Mouse (Mus musculus): Measurements from ENCODE around the gene Ly6g6f. TPM values are rescaled to one million over a fixed set of nuclear protein-coding genes. Genes with fewer than 3 reads are reported as not detected.

The Ly6g6f gene
- polyA plus RNA-seq, 1 experiment from 2014 or later = 0.70 TPM

DNA sequence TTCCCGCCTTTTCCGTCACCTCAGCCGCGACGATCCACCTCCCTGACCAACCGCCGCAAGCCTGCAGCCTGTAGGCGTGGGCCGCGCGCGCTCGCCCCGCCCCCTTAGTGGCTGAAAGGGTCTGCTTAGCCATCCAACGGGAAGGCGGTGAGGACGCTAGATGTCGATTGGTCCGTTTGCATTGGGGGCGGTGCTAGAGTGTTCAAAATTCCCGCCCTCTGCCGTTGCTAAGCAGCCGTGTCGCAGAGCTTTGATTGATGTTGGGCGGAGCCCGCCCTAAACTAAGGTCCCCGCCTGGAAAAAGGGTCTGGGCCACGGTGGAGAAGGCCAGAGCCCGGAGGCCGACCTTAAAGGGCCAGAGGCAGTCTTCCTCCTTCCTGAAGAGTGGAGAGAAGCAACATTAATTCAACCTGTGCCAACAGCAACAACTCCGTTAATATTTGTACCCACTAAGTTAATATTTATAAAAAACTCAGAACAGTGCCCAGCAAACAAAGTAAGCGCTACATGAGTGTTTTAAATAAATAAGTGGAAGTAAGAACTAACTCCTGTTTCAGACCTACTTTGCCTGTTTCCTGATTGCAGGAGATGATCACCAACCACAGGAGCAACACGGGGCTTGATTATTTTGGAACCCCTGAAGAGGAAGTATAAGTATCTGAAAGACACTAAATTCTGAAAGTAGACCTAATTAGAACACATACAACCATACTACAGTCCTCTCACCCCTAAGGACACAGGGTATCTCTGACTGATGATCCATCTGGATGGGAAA, 38.5 kb downstream of the Ly6g6f start, which contains the start of gene Msh5:
Gene Msh5 (minus strand): TSS at position 65 of the 775 bp plus-strand sequence.

Other genes starting within 250 kb of the Ly6g6f start
- 67.9 TPM for gene Stk19, start 248.7 kb downstream of the Ly6g6f start, polyA plus RNA-seq (2015; fragmentation: Illumina TruSeq; extraction: RNeasy Lipid Tissue Mini Kit (QIAGEN cat#74804); ENCODE audit: low read depth, low replicate concordance)
- 37.4 TPM for gene Dxo, start 248.6 kb downstream of the Ly6g6f start, polyA plus RNA-seq (2015; fragmentation: Illumina TruSeq; extraction: RNeasy Lipid Tissue Mini Kit (QIAGEN cat#74804); ENCODE audit: low read depth, low replicate concordance)
- 47.0 TPM for gene Skiv2l, start 235.4 kb downstream of the Ly6g6f start, polyA plus RNA-seq (2015; fragmentation: Illumina TruSeq; extraction: RNeasy Lipid Tissue Mini Kit (QIAGEN cat#74804); ENCODE audit: low read depth, low replicate concordance)
- 35.3 TPM for gene Nelfe, start 235.2 kb downstream of the Ly6g6f start, polyA plus RNA-seq (2015; fragmentation: Illumina TruSeq; extraction: RNeasy Lipid Tissue Mini Kit (QIAGEN cat#74804); ENCODE audit: low read depth, low replicate concordance)
- 0.31 TPM for gene Cfb, start 223.1 kb downstream of the Ly6g6f start, polyA plus RNA-seq (2015; fragmentation: Illumina TruSeq; extraction: RNeasy Lipid Tissue Mini Kit (QIAGEN cat#74804); ENCODE audit: low read depth, low replicate concordance)
- 5.7 TPM for gene Zbtb12, start 206.1 kb downstream of the Ly6g6f start, polyA plus RNA-seq (2015; fragmentation: Illumina TruSeq; extraction: RNeasy Lipid Tissue Mini Kit (QIAGEN cat#74804); ENCODE audit: low read depth, low replicate concordance)
- not detected for gene Gm20547, start 203.6 kb downstream of the Ly6g6f start, polyA plus RNA-seq (2015; fragmentation: Illumina TruSeq; extraction: RNeasy Lipid Tissue Mini Kit (QIAGEN cat#74804); ENCODE audit: low read depth, low replicate concordance)
- gene C2, start 187.3 kb downstream of the Ly6g6f start, polyA plus RNA-seq (2015; fragmentation: Illumina TruSeq; extraction: RNeasy Lipid Tissue Mini Kit (QIAGEN cat#74804); ENCODE audit: low read depth, low replicate concordance) = 1.5 TPM
- 122 TPM for gene Ehmt2, start 187.1 kb downstream of the Ly6g6f start, polyA plus RNA-seq (2015; fragmentation: Illumina TruSeq; extraction: RNeasy Lipid Tissue Mini Kit (QIAGEN cat#74804); ENCODE audit: low read depth, low replicate concordance)
- gene Slc44a4, start 171.1 kb downstream of the Ly6g6f start, polyA plus RNA-seq (2015; fragmentation: Illumina TruSeq; extraction: RNeasy Lipid Tissue Mini Kit (QIAGEN cat#74804); ENCODE audit: low read depth, low replicate concordance) = 0.19 TPM
- 51.2 TPM for gene Neu1, start 154.4 kb downstream of the Ly6g6f start, polyA plus RNA-seq (2015; fragmentation: Illumina TruSeq; extraction: RNeasy Lipid Tissue Mini Kit (QIAGEN cat#74804); ENCODE audit: low read depth, low replicate concordance)
- 8.3 TPM for gene Hspa1b, start 126.4 kb downstream of the Ly6g6f start, polyA plus RNA-seq (2015; fragmentation: Illumina TruSeq; extraction: RNeasy Lipid Tissue Mini Kit (QIAGEN cat#74804); ENCODE audit: low read depth, low replicate concordance)
- not detected for gene Gm20481, start 115.7 kb downstream of the Ly6g6f start, polyA plus RNA-seq (2015; fragmentation: Illumina TruSeq; extraction: RNeasy Lipid Tissue Mini Kit (QIAGEN cat#74804); ENCODE audit: low read depth, low replicate concordance)
- 8.4 TPM for gene Hspa1a, start 113.5 kb downstream of the Ly6g6f start, polyA plus RNA-seq (2015; fragmentation: Illumina TruSeq; extraction: RNeasy Lipid Tissue Mini Kit (QIAGEN cat#74804); ENCODE audit: low read depth, low replicate concordance)
- gene Hspa1l, start 112.9 kb downstream of the Ly6g6f start, polyA plus RNA-seq (2015; fragmentation: Illumina TruSeq; extraction: RNeasy Lipid Tissue Mini Kit (QIAGEN cat#74804); ENCODE audit: low read depth, low replicate concordance) = 0.36 TPM
- 26.4 TPM for gene Lsm2, start 103.7 kb downstream of the Ly6g6f start, polyA plus RNA-seq (2015; fragmentation: Illumina TruSeq; extraction: RNeasy Lipid Tissue Mini Kit (QIAGEN cat#74804); ENCODE audit: low read depth, low replicate concordance)
- 22.8 TPM for gene Vars, start 84.6 kb downstream of the Ly6g6f start, polyA plus RNA-seq (2015; fragmentation: Illumina TruSeq; extraction: RNeasy Lipid Tissue Mini Kit (QIAGEN cat#74804); ENCODE audit: low read depth, low replicate concordance)
- gene Vwa7, start 69.0 kb downstream of the Ly6g6f start, polyA plus RNA-seq (2015; fragmentation: Illumina TruSeq; extraction: RNeasy Lipid Tissue Mini Kit (QIAGEN cat#74804); ENCODE audit: low read depth, low replicate concordance) = 0.71 TPM
- gene Sapcd1, start 57.6 kb downstream of the Ly6g6f start, polyA plus RNA-seq (2015; fragmentation: Illumina TruSeq; extraction: RNeasy Lipid Tissue Mini Kit (QIAGEN cat#74804); ENCODE audit: low read depth, low replicate concordance) = not detected
- gene Msh5, start 38.9 kb downstream of the Ly6g6f start, polyA plus RNA-seq (2015; fragmentation: Illumina TruSeq; extraction: RNeasy Lipid Tissue Mini Kit (QIAGEN cat#74804); ENCODE audit: low read depth, low replicate concordance) = 0.67 TPM
- gene Clic1, start 35.6 kb downstream of the Ly6g6f start, polyA plus RNA-seq (2015; fragmentation: Illumina TruSeq; extraction: RNeasy Lipid Tissue Mini Kit (QIAGEN cat#74804); ENCODE audit: low read depth, low replicate concordance) = 22.1 TPM
- gene Ddah2, start 26.6 kb downstream of the Ly6g6f start, polyA plus RNA-seq (2015; fragmentation: Illumina TruSeq; extraction: RNeasy Lipid Tissue Mini Kit (QIAGEN cat#74804); ENCODE audit: low read depth, low replicate concordance) = 19.3 TPM
- gene Ly6g6c, start 20.2 kb downstream of the Ly6g6f start, polyA plus RNA-seq (2015; fragmentation: Illumina TruSeq; extraction: RNeasy Lipid Tissue Mini Kit (QIAGEN cat#74804); ENCODE audit: low read depth, low replicate concordance) = not detected
- not detected for gene Mpig6b, start 19.4 kb downstream of the Ly6g6f start, polyA plus RNA-seq (2015; fragmentation: Illumina TruSeq; extraction: RNeasy Lipid Tissue Mini Kit (QIAGEN cat#74804); ENCODE audit: low read depth, low replicate concordance)
- 5.5 TPM for gene Ly6g6e, start 8.7 kb downstream of the Ly6g6f start, polyA plus RNA-seq (2015; fragmentation: Illumina TruSeq; extraction: RNeasy Lipid Tissue Mini Kit (QIAGEN cat#74804); ENCODE audit: low read depth, low replicate concordance)
- gene Ly6g6d, start 7.5 kb downstream of the Ly6g6f start, polyA plus RNA-seq (2015; fragmentation: Illumina TruSeq; extraction: RNeasy Lipid Tissue Mini Kit (QIAGEN cat#74804); ENCODE audit: low read depth, low replicate concordance) = 1.8 TPM
- gene Abhd16a, start 3.7 kb upstream of the Ly6g6f start, polyA plus RNA-seq (2015; fragmentation: Illumina TruSeq; extraction: RNeasy Lipid Tissue Mini Kit (QIAGEN cat#74804); ENCODE audit: low read depth, low replicate concordance) = 106 TPM
- gene Ly6g5c, start 22.7 kb upstream of the Ly6g6f start, polyA plus RNA-seq (2015; fragmentation: Illumina TruSeq; extraction: RNeasy Lipid Tissue Mini Kit (QIAGEN cat#74804); ENCODE audit: low read depth, low replicate concordance) = not detected
- not detected for gene Ly6g5b, start 29.8 kb upstream of the Ly6g6f start, polyA plus RNA-seq (2015; fragmentation: Illumina TruSeq; extraction: RNeasy Lipid Tissue Mini Kit (QIAGEN cat#74804); ENCODE audit: low read depth, low replicate concordance)
- 24.9 TPM for gene Gpank1, start 35.8 kb upstream of the Ly6g6f start, polyA plus RNA-seq (2015; fragmentation: Illumina TruSeq; extraction: RNeasy Lipid Tissue Mini Kit (QIAGEN cat#74804); ENCODE audit: low read depth, low replicate concordance)
- gene Csnk2b, start 36.4 kb upstream of the Ly6g6f start, polyA plus RNA-seq (2015; fragmentation: Illumina TruSeq; extraction: RNeasy Lipid Tissue Mini Kit (QIAGEN cat#74804); ENCODE audit: low read depth, low replicate concordance) = 221 TPM
- 18.0 TPM for gene D17H6S53E, start 40.8 kb upstream of the Ly6g6f start, polyA plus RNA-seq (2015; fragmentation: Illumina TruSeq; extraction: RNeasy Lipid Tissue Mini Kit (QIAGEN cat#74804); ENCODE audit: low read depth, low replicate concordance)
- gene Apom, start 46.4 kb upstream of the Ly6g6f start, polyA plus RNA-seq (2015; fragmentation: Illumina TruSeq; extraction: RNeasy Lipid Tissue Mini Kit (QIAGEN cat#74804); ENCODE audit: low read depth, low replicate concordance) = not detected
- 159 TPM for gene Bag6, start 49.6 kb upstream of the Ly6g6f start, polyA plus RNA-seq (2015; fragmentation: Illumina TruSeq; extraction: RNeasy Lipid Tissue Mini Kit (QIAGEN cat#74804); ENCODE audit: low read depth, low replicate concordance)
- 185 TPM for gene Prrc2a, start 79.3 kb upstream of the Ly6g6f start, polyA plus RNA-seq (2015; fragmentation: Illumina TruSeq; extraction: RNeasy Lipid Tissue Mini Kit (QIAGEN cat#74804); ENCODE audit: low read depth, low replicate concordance)
- 19.0 TPM for gene Aif1, start 90.5 kb upstream of the Ly6g6f start, polyA plus RNA-seq (2015; fragmentation: Illumina TruSeq; extraction: RNeasy Lipid Tissue Mini Kit (QIAGEN cat#74804); ENCODE audit: low read depth, low replicate concordance)
- gene Lst1, start 102.8 kb upstream of the Ly6g6f start, polyA plus RNA-seq (2015; fragmentation: Illumina TruSeq; extraction: RNeasy Lipid Tissue Mini Kit (QIAGEN cat#74804); ENCODE audit: low read depth, low replicate concordance) = 9.3 TPM
- 0.55 TPM for gene Ltb, start 108.8 kb upstream of the Ly6g6f start, polyA plus RNA-seq (2015; fragmentation: Illumina TruSeq; extraction: RNeasy Lipid Tissue Mini Kit (QIAGEN cat#74804); ENCODE audit: low read depth, low replicate concordance)
- gene Tnf, start 116.4 kb upstream of the Ly6g6f start, polyA plus RNA-seq (2015; fragmentation: Illumina TruSeq; extraction: RNeasy Lipid Tissue Mini Kit (QIAGEN cat#74804); ENCODE audit: low read depth, low replicate concordance) = not detected
- gene Lta, start 119.7 kb upstream of the Ly6g6f start, polyA plus RNA-seq (2015; fragmentation: Illumina TruSeq; extraction: RNeasy Lipid Tissue Mini Kit (QIAGEN cat#74804); ENCODE audit: low read depth, low replicate concordance) = not detected
- not detected for gene Gm16181, start 135.2 kb upstream of the Ly6g6f start, polyA plus RNA-seq (2015; fragmentation: Illumina TruSeq; extraction: RNeasy Lipid Tissue Mini Kit (QIAGEN cat#74804); ENCODE audit: low read depth, low replicate concordance)
- gene Atp6v1g2, start 148.1 kb upstream of the Ly6g6f start, polyA plus RNA-seq (2015; fragmentation: Illumina TruSeq; extraction: RNeasy Lipid Tissue Mini Kit (QIAGEN cat#74804); ENCODE audit: low read depth, low replicate concordance) = 711 TPM
- gene Nfkbil1, start 150.2 kb upstream of the Ly6g6f start, polyA plus RNA-seq (2015; fragmentation: Illumina TruSeq; extraction: RNeasy Lipid Tissue Mini Kit (QIAGEN cat#74804); ENCODE audit: low read depth, low replicate concordance) = 11.4 TPM
- 206 TPM for gene Ddx39b, start 156.1 kb upstream of the Ly6g6f start, polyA plus RNA-seq (2015; fragmentation: Illumina TruSeq; extraction: RNeasy Lipid Tissue Mini Kit (QIAGEN cat#74804); ENCODE audit: low read depth, low replicate concordance)
- gene H2-D1, start 177.1 kb upstream of the Ly6g6f start, polyA plus RNA-seq (2015; fragmentation: Illumina TruSeq; extraction: RNeasy Lipid Tissue Mini Kit (QIAGEN cat#74804); ENCODE audit: low read depth, low replicate concordance) = 50.0 TPM
- 0.45 TPM for gene H2-Q1, start 234.8 kb upstream of the Ly6g6f start, polyA plus RNA-seq (2015; fragmentation: Illumina TruSeq; extraction: RNeasy Lipid Tissue Mini Kit (QIAGEN cat#74804); ENCODE audit: low read depth, low replicate concordance)

Data from brain, adult 10 weeks (tissue).